Comparison of ENCODE assay signal across 11 mouse cellular contexts in genomic region chr11:96251480-96252031, GRCm38 (mm10). TPM values are rescaled to one million over a fixed set of nuclear protein-coding genes. Genes with fewer than 3 reads are reported as not detected.
A peak's percentile ranks its signal among the peaks of the same experiment; 100 is the strongest.
DNase-seq lines count a peak whose midpoint lies in the region; ATAC-seq lines count a peak whose summit lies in the region.
"Had no signal": no experiment of that assay in that cellular context is flagged by ENCODE, and none has a peak within 500 bp of the region (broad histone marks: within the 10 kb centered on the region; RNA-seq: fewer than 3 reads in every experiment).

No protein-coding gene starts in this region.

- no peak for ATAC-seq in heart, embryonic 13.5 days (ENCODE audit: extremely low read depth, insufficient number of reproducible peaks, low FRiP score, low TSS enrichment)
- ATAC-seq in neural tube, embryonic 12.5 days (ENCODE audit: low FRiP score, low read depth) = peak; percentile 63; the same call in 1 of the 2 replicates
- no peak for ATAC-seq in liver, embryonic 12.5 days

- intact Hi-C loops in heart, postnatal 25 days (cut with DNase I) = no loop called here

- H3K9ac ChIP-seq in heart, embryonic 13.5 days = no peak overlapping the region
- peak overlapping the region; percentile 72 for H3K9ac ChIP-seq in neural tube, embryonic 12.5 days
- no peak overlapping the region for H3K9ac ChIP-seq in liver, embryonic 12.5 days
- H3K9ac ChIP-seq: midbrain, embryonic 12.5 days had no signal

- H3K4me1 ChIP-seq in heart, embryonic 13.5 days = peaks cover 7% of the 10 kb centered on the region; the same call in 1 of the 2 replicates
- peaks cover 32% of the 10 kb centered on the region for H3K4me1 ChIP-seq in neural tube, embryonic 12.5 days
- no peaks in the 10 kb centered on the region for H3K4me1 ChIP-seq in liver, embryonic 12.5 days
- H3K4me1 ChIP-seq: midbrain, embryonic 12.5 days had no signal

- H3K27me3 ChIP-seq in heart, embryonic 13.5 days (replicated peaks) = peaks cover 100% of the 10 kb centered on the region
- peaks cover 55% of the 10 kb centered on the region for H3K27me3 ChIP-seq in neural tube, embryonic 12.5 days (replicated peaks)
- H3K27me3 ChIP-seq in liver, embryonic 12.5 days (replicated peaks) = peaks cover 95% of the 10 kb centered on the region

- no peak for DNase-seq in heart, postnatal 25 days (ENCODE audit: low spot score)
- peak; percentile 58 for DNase-seq in adrenal gland, postnatal 10 days
- peak; percentile 50 to 51 for DNase-seq in kidney, adult 8-10 months
- DNase-seq in cerebellum, adult 11-12 months = no peak
- no peak for DNase-seq in ovary, adult 18-20 months (ENCODE audit: low spot score)
- DNase-seq: heart, postnatal 10 days; spleen, adult 18-20 months had no signal

- under 1% methylated on average over 46 of the region's 46 CpGs for WGBS in heart, embryonic 13.5 days
- under 1% methylated on average over 46 of the region's 46 CpGs for WGBS in neural tube, embryonic 12.5 days
- 3% methylated on average over 46 of the region's 46 CpGs for WGBS in liver, embryonic 12.5 days (ENCODE audit: insufficient replicate concordance)

- peak overlapping the region; percentile 5; the same call in 1 of the 2 replicates for H3K4me3 ChIP-seq in heart, embryonic 13.5 days
- peak overlapping the region; percentile 58 for H3K4me3 ChIP-seq in neural tube, embryonic 12.5 days
- H3K4me3 ChIP-seq in liver, embryonic 12.5 days = no peak overlapping the region
- H3K4me3 ChIP-seq: midbrain, embryonic 12.5 days had no signal

- no peaks in the 10 kb centered on the region for H3K9me3 ChIP-seq in heart, embryonic 13.5 days
- H3K9me3 ChIP-seq in neural tube, embryonic 12.5 days = no peaks in the 10 kb centered on the region
- no peaks in the 10 kb centered on the region for H3K9me3 ChIP-seq in liver, embryonic 12.5 days (replicated peaks)

- H3K27ac ChIP-seq in heart, embryonic 13.5 days (replicated peaks) = no peak overlapping the region
- H3K27ac ChIP-seq in neural tube, embryonic 12.5 days = 0 out of 2 replicates have a peak overlapping the region, but pooled peaks have one; percentile 16
- no peak overlapping the region for H3K27ac ChIP-seq in liver, embryonic 12.5 days
- H3K27ac ChIP-seq: midbrain, embryonic 12.5 days had no signal

- H3K36me3 ChIP-seq in heart, embryonic 13.5 days = no peaks in the 10 kb centered on the region
- H3K36me3 ChIP-seq in neural tube, embryonic 12.5 days = no peaks in the 10 kb centered on the region
- no peaks in the 10 kb centered on the region for H3K36me3 ChIP-seq in liver, embryonic 12.5 days
- H3K36me3 ChIP-seq: midbrain, embryonic 12.5 days had no signal

- no peak overlapping the region for H3K4me2 ChIP-seq in heart, embryonic 13.5 days
- peak overlapping the region; percentile 65 for H3K4me2 ChIP-seq in neural tube, embryonic 12.5 days (replicated peaks)
- no peak overlapping the region for H3K4me2 ChIP-seq in liver, embryonic 12.5 days
- H3K4me2 ChIP-seq: midbrain, embryonic 12.5 days had no signal

RNA-seq across cellular contexts. Expression of gene Hoxb9, which starts 19.7 kb away (rescaled TPM):
- polyA plus RNA-seq in heart, embryonic 13.5 days (2015; fragmentation: Nextera tagmentation; extraction: Ambion mirVana) = 0.06 TPM in 1 of 2 replicates, not detected in the other
- total RNA-seq in heart, postnatal 25 days (2021) = not detected
- 10 to 100 TPM; 55.7 to 73.6 TPM for total RNA-seq in adrenal gland, postnatal 10 days (2021)
- polyA plus RNA-seq in neural tube, embryonic 12.5 days (2016; fragmentation: Nextera tagmentation; extraction: Ambion mirVana) = 76.1 and 90.5 TPM in 2 replicates
- polyA plus RNA-seq in liver, embryonic 12.5 days (2016; fragmentation: Nextera tagmentation; extraction: Ambion mirVana) = not detected in 2 replicates
- total RNA-seq: heart, postnatal 10 days had no signal
- polyA plus RNA-seq: midbrain, embryonic 12.5 days had no signal

RNA-seq across cellular contexts. Expression of gene Hoxb8, which starts 30.1 kb away (rescaled TPM):
- polyA plus RNA-seq in heart, embryonic 13.5 days (2015; fragmentation: Nextera tagmentation; extraction: Ambion mirVana) = not detected in 2 replicates
- total RNA-seq in heart, postnatal 25 days (2021) = not detected
- total RNA-seq in adrenal gland, postnatal 10 days (2021) = 10 to 100 TPM; 38.5 to 44.0 TPM
- 35.7 and 53.3 TPM in 2 replicates for polyA plus RNA-seq in neural tube, embryonic 12.5 days (2016; fragmentation: Nextera tagmentation; extraction: Ambion mirVana)
- not detected in 2 replicates for polyA plus RNA-seq in liver, embryonic 12.5 days (2016; fragmentation: Nextera tagmentation; extraction: Ambion mirVana)
- total RNA-seq: heart, postnatal 10 days had no signal
- polyA plus RNA-seq: midbrain, embryonic 12.5 days had no signal

RNA-seq across cellular contexts. Expression of gene Hoxb7, which starts 34.9 kb away (rescaled TPM):
- 0.11 and 0.25 TPM in 2 replicates for polyA plus RNA-seq in heart, embryonic 13.5 days (2015; fragmentation: Nextera tagmentation; extraction: Ambion mirVana)
- not detected for total RNA-seq in heart, postnatal 25 days (2021)
- total RNA-seq in adrenal gland, postnatal 10 days (2021) = 10 to 100 TPM; 27.3 to 27.7 TPM
- polyA plus RNA-seq in neural tube, embryonic 12.5 days (2016; fragmentation: Nextera tagmentation; extraction: Ambion mirVana) = 97.1 and 101 TPM in 2 replicates
- polyA plus RNA-seq in liver, embryonic 12.5 days (2016; fragmentation: Nextera tagmentation; extraction: Ambion mirVana) = 0.18 and 0.37 TPM in 2 replicates
- total RNA-seq: heart, postnatal 10 days had no signal
- polyA plus RNA-seq: midbrain, embryonic 12.5 days had no signal

RNA-seq across cellular contexts. Expression of gene Hoxb6, which starts 40.7 kb away (rescaled TPM):
- polyA plus RNA-seq in heart, embryonic 13.5 days (2015; fragmentation: Nextera tagmentation; extraction: Ambion mirVana) = 1.4 and 2.0 TPM in 2 replicates
- not detected for total RNA-seq in heart, postnatal 25 days (2021)
- 10 to 100 TPM; 23.6 to 29.8 TPM for total RNA-seq in adrenal gland, postnatal 10 days (2021)
- 145 and 151 TPM in 2 replicates for polyA plus RNA-seq in neural tube, embryonic 12.5 days (2016; fragmentation: Nextera tagmentation; extraction: Ambion mirVana)
- 0.30 TPM in 2 replicates for polyA plus RNA-seq in liver, embryonic 12.5 days (2016; fragmentation: Nextera tagmentation; extraction: Ambion mirVana)
- total RNA-seq: heart, postnatal 10 days had no signal
- polyA plus RNA-seq: midbrain, embryonic 12.5 days had no signal

RNA-seq across cellular contexts. Expression of gene Hoxb5, which starts 51.6 kb away (rescaled TPM):
- polyA plus RNA-seq in heart, embryonic 13.5 days (2015; fragmentation: Nextera tagmentation; extraction: Ambion mirVana) = 3.8 and 5.5 TPM in 2 replicates
- total RNA-seq in heart, postnatal 25 days (2021) = under 1 TPM; 0.10 to 0.14 TPM
- 10 to 100 TPM; 12.1 to 17.1 TPM for total RNA-seq in adrenal gland, postnatal 10 days (2021)
- polyA plus RNA-seq in neural tube, embryonic 12.5 days (2016; fragmentation: Nextera tagmentation; extraction: Ambion mirVana) = 79.2 and 94.7 TPM in 2 replicates
- 1.3 and 1.5 TPM in 2 replicates for polyA plus RNA-seq in liver, embryonic 12.5 days (2016; fragmentation: Nextera tagmentation; extraction: Ambion mirVana)
- polyA plus RNA-seq: midbrain, embryonic 12.5 days had no signal

Comparison
In these comparisons a context has a peak if more than half of its experiments do, and no peak if none do; other contexts are left out.
1. DNase-seq: peak in adrenal gland, postnatal 10 days (single experiment) and kidney, adult 8-10 months (2 of 2); none in heart, postnatal 25 days (single experiment), cerebellum, adult 11-12 months (single experiment) and ovary, adult 18-20 months (single experiment).
2. RNA of gene Hoxb9, which starts 19.7 kb away (polyA plus RNA-seq): 76.1 to 90.5 TPM in neural tube, embryonic 12.5 days; 0.06 TPM in heart, embryonic 13.5 days and not detected in liver, embryonic 12.5 days; every median in the first group is over 10 times any median in the second.
3. RNA of gene Hoxb8, which starts 30.1 kb away (polyA plus RNA-seq): 35.7 to 53.3 TPM in neural tube, embryonic 12.5 days; not detected in liver, embryonic 12.5 days and not detected in heart, embryonic 13.5 days; every median in the first group is over 10 times any median in the second.
4. RNA of gene Hoxb7, which starts 34.9 kb away (polyA plus RNA-seq): 97.1 to 101 TPM in neural tube, embryonic 12.5 days; 0.11 to 0.25 TPM in heart, embryonic 13.5 days and 0.18 to 0.37 TPM in liver, embryonic 12.5 days; every median in the first group is over 10 times any median in the second.